Mouse (Mus musculus) ES-E14 (cell line): ENCODE measurements at regions not wholly inside any gene's neighbourhood (a gene's known extent, or its start where the extent isn't known, plus 50 kb on each side); places are given as distances from the start of the nearest gene placed in this dataset.

Experiments used
- DNase-seq: peaks from one replicate; pipeline ENCODE4 v3.0.0-alpha.2; 2013; ENCODE audit warnings: low read depth, low spot score
- H3K27ac ChIP-seq: 2 replicates; pipeline ENCODE4 v1.5.1; 2012; ENCODE audit warnings: low read depth, mild to moderate bottlenecking, low read length, moderate library complexity, mixed read lengths; ENCODE audit not compliant: poor library complexity, insufficient read depth, severe bottlenecking
- H3K36me3 ChIP-seq: 2 replicates; pipeline ENCODE4 v1.6.1; 2012; ENCODE audit warnings: mild to moderate bottlenecking, low read length, moderate library complexity, mixed read lengths; ENCODE audit not compliant: control insufficient read depth, poor library complexity, insufficient read depth, severe bottlenecking
- H3K4me1 ChIP-seq, 2 experiments: fragments of 150-350 bp in 1 of 2; sonication (generic) in 1 of 2; 2 replicates each; pipeline ENCODE4 v1.6.1; 2012; ENCODE audit warnings: low read length in 2 of 2, mild to moderate bottlenecking in 1 of 2, mixed read lengths in 1 of 2; ENCODE audit not compliant: control insufficient read depth in 2 of 2, insufficient read depth in 2 of 2, poor library complexity in 1 of 2
- H3K4me3 ChIP-seq, 2 experiments: fragments of 150-350 bp in 1 of 2; sonication (generic) in 1 of 2; 2 replicates each; pipeline ENCODE4 v1.5.1; 2012; ENCODE audit warnings: low read length in 2 of 2, low read depth in 1 of 2, mild to moderate bottlenecking in 1 of 2, mixed read lengths in 1 of 2; ENCODE audit not compliant: insufficient read depth in 1 of 2, poor library complexity in 1 of 2, severe bottlenecking in 1 of 2
- H3K9ac ChIP-seq: 2 replicates; pipeline ENCODE4 v1.6.1; 2012; ENCODE audit warnings: low read depth, mild to moderate bottlenecking, low read length, mixed read lengths; ENCODE audit not compliant: poor library complexity, insufficient read depth, severe bottlenecking
- H3K9me3 ChIP-seq: fragments of 150-350 bp; sonication (generic); 2 replicates; pipeline ENCODE4 v1.6.1; 2012; ENCODE audit warnings: low read depth, mild to moderate bottlenecking, low read length; ENCODE audit not compliant: control insufficient read depth, insufficient read depth
- CHD2 ChIP-seq: IDR thresholded peaks from 2 replicates; pipeline ENCODE4 v1.6.1; 2014; ENCODE audit warnings: mild to moderate bottlenecking, low read depth, low read length, inconsistent platforms
- HCFC1 ChIP-seq: IDR thresholded peaks from 2 replicates; pipeline ENCODE4 v1.6.1; 2012; ENCODE audit warnings: low read length, inconsistent platforms, borderline replicate concordance; ENCODE audit not compliant: insufficient read depth
- MAFK ChIP-seq: IDR thresholded peaks from 2 replicates; pipeline ENCODE4 v1.6.1; 2014; ENCODE audit warnings: mild to moderate bottlenecking, low read depth, low read length, inconsistent platforms; ENCODE audit not compliant: insufficient read depth
- ZC3H11A ChIP-seq: IDR thresholded peaks from 2 replicates; pipeline ENCODE4 v1.6.1; 2012; ENCODE audit warnings: low read depth, mild to moderate bottlenecking, inconsistent platforms, low read length, borderline replicate concordance
- ZNF384 ChIP-seq: IDR thresholded peaks from 2 replicates; pipeline ENCODE4 v1.6.1; 2012; ENCODE audit warnings: low read depth, low read length, inconsistent platforms
- in situ Hi-C, 2 experiments: fragments of 600-800 bp; cut with MboI; formaldehyde crosslinking; loops; one replicate each; pipeline ENCODE4 v1.15.1; 2025; ENCODE audit warnings: low sequenced_read_pairs in 2 of 2, inconsistent platforms in 1 of 2; ENCODE audit not compliant: unreplicated experiment in 2 of 2

DNA sequence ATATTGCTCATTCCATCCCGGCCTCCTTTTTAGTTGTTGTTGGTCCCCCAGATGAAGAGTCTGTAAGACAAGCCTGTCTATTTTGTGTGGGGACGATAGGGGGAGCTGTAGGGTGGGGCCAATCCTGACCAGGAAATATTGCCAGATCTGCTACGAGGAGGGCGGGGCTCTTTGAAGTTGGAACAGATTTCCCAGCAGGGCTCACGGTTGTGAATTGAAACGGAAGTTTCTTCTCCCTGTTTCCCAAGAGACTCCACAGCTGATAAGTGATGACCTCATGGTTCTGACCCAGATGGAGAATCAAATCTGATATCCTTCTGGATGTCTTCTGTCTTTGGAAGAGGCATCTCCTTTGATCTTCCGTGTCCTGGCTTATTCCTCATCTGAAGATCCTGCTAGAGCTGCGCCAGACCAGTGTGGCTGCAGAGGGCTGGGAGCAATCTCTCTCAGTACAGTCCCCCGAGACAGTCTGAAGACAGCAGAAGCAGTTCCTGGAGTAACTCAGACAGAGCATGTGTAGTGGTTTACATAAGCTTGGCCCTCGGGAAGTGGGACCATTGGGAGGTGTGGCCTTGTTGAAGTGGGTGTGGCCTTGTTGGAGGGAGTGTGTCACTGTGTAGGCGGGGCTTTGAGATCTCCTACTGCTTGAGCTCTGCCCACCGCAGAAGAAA, 61.9 kb upstream of the Ctbp2 start:
- Histone ChIP-seq H3K4me3 (peak overlapping the region; percentile 14 to 38), H3K4me1 (no peaks in the 10 kb centered on the region), H3K9me3 (no peaks in the 10 kb centered on the region), H3K36me3 (no peaks in the 10 kb centered on the region), H3K27ac (no peak overlapping the region), H3K9ac (no peak overlapping the region; the same call in 1 of the 2 replicates)
- DNase-seq, result peak; percentile 80
- in situ Hi-C loops, result no loop called here
- no peak for TF ChIP-seq ZC3H11A
- TF ChIP-seq CHD2, result no peak
- no peak for TF ChIP-seq MAFK

DNA sequence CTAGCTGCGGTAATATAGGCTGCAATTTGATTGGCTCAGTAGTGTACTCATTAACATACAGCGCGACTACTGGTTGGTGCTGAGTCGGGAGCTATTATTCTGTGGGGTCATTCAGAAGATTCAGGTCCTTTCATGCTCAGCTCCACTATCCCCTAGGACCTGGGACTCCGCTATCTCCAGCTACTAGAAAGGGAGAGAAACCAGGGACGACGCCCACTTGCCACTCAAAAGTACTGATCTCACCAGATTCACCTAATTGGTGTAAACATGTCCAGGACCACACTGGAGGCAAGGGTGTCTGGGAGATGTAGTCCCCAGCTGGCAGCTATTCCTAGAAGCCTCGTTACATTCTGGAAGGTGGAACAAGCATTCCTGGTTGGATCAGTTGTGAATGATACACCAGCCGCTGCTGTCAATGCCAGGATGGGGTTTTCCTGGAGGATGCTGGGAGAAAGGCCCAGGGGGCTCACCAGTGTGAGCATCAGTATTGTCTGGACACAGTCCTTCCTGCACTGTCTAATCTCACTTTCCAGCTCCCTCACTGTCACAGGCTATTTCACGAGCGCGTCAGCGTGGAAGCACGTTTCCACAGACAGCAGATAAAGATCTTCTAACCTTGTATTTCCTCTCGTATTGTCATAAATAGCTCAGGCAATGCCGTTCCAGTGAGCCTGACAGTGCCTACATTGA, 60.9 kb upstream of the Ctbp2 start:
- Histone ChIP-seq H3K9me3 (no peaks in the 10 kb centered on the region), H3K4me1 (no peaks in the 10 kb centered on the region), H3K36me3 (no peaks in the 10 kb centered on the region), H3K9ac (no peak overlapping the region), H3K4me3 (0 out of 4 replicates have a peak overlapping the region, but pooled peaks of 1 of the 2 experiments have one; percentile 54), H3K27ac (no peak overlapping the region)
- in situ Hi-C loops, result no loop called here
- TF ChIP-seq HCFC1 (peak; percentile 78), CHD2 (no peak)
- DNase-seq, result no peak

DNA sequence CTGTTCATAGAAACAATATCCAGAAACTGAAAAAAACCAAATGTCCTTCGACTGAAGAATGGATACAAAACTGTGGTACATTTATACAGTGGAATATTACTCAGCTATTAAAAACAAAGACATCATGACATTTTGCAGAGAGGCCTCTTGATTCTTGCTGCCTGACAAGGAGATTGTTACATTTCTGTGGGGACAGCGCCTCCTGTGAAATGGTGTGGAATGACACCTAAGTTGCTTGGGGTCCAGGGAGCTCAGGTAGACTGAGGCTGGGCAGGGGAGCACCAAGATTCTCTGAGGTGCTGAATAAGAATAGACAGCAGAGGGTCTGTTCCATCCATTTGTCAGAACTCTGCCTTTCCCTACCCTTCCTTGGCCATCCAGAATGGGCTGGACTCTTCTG, 57.2 kb upstream of the Ctbp2 start:
- DNase-seq, result peak; percentile 30
- Histone ChIP-seq H3K36me3 (no peaks in the 10 kb centered on the region), H3K4me1 (no peaks in the 10 kb centered on the region), H3K9ac (no peak overlapping the region), H3K4me3 (no peak overlapping the region), H3K27ac (no peak overlapping the region), H3K9me3 (no peaks in the 10 kb centered on the region)
- TF ChIP-seq ZNF384 (no peak), MAFK (no peak), ZC3H11A (peak; percentile 50; the same call in 1 of the 2 replicates), HCFC1 (no peak), CHD2 (no peak)
- in situ Hi-C loops, result no loop called here

DNA sequence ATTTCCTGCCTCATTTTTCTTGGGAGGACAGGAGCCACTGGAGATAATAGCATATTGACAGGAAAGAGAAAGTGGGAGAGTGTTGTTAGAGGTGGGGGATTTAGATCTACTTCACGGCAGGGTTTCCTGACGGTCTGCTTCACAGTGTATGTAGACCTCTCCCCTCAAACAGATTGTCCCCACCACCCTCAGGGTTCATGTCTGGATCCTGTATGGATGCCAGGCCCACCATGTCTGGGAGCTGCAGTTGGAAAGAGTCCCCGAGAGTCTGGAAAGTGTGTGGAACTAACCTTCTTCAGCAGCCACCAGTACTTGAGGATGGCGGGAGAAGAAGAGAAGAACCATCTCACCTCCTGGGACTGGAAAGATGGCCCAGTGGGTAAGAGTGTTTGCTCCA, 53.0 kb upstream of the Ctbp2 start:
- no peaks in the 10 kb centered on the region for H3K4me1 ChIP-seq
- H3K4me3 ChIP-seq, result no peak overlapping the region
- in situ Hi-C loops, result no loop called here
- H3K36me3 ChIP-seq, result no peaks in the 10 kb centered on the region
- TF ChIP-seq MAFK (no peak), ZC3H11A (no peak), CHD2 (no peak), ZNF384 (no peak), HCFC1 (no peak)
- no peak for DNase-seq
- H3K9me3 ChIP-seq, result no peaks in the 10 kb centered on the region
- H3K9ac ChIP-seq, result no peak overlapping the region
- H3K27ac ChIP-seq, result no peak overlapping the region
